Mouse (Mus musculus) myocyte (in vitro differentiated cells): ENCODE data around the gene Asb3.

Source experiments
- CEBPB ChIP-seq: IDR thresholded peaks from 2 replicates; pipeline ENCODE4 v1.6.1; 2011; ENCODE audit warnings: mild to moderate bottlenecking, moderate library complexity; ENCODE audit not compliant: poor library complexity, insufficient read depth, severe bottlenecking
- E2F4 ChIP-seq: IDR thresholded peaks from one replicate; pipeline ENCODE4 v1.6.1; 2011; ENCODE audit warnings: mild to moderate bottlenecking, control low read depth, moderate library complexity; ENCODE audit not compliant: insufficient read depth
- MAX ChIP-seq: IDR thresholded peaks from one replicate; pipeline ENCODE4 v1.6.1; 2011; ENCODE audit warnings: low read depth, mild to moderate bottlenecking, control low read depth
- MYOD1 ChIP-seq, 3 experiments: IDR thresholded peaks; one replicate each; pipeline ENCODE4 v1.6.1; 2011; ENCODE audit warnings: control low read depth in 2 of 3, low read depth in 2 of 3, mild to moderate bottlenecking in 2 of 3, moderate library complexity in 1 of 3; ENCODE audit not compliant: insufficient read length in 2 of 3, control insufficient read depth in 1 of 3
- MYOG ChIP-seq, 3 experiments: IDR thresholded peaks; one replicate each; pipeline ENCODE4 v1.6.1; 2011; ENCODE audit warnings: control low read depth in 2 of 3, low read depth in 2 of 3, mild to moderate bottlenecking in 2 of 3; ENCODE audit not compliant: insufficient read length in 2 of 3, control insufficient read depth in 1 of 3, insufficient read depth in 1 of 3
- POLR2A ChIP-seq: IDR thresholded peaks from one replicate; pipeline ENCODE4 v1.6.1; 2011; ENCODE audit warnings: low read depth, mild to moderate bottlenecking, control low read depth, moderate library complexity; ENCODE audit not compliant: insufficient read length
- POLR2AphosphoS2 ChIP-seq: IDR thresholded peaks from one replicate; pipeline ENCODE4 v1.6.1; 2011; ENCODE audit warnings: low read depth, control low read depth; ENCODE audit not compliant: insufficient read length
- REST ChIP-seq: IDR thresholded peaks from one replicate; pipeline ENCODE4 v1.6.1; 2011; ENCODE audit warnings: mild to moderate bottlenecking, control low read depth, moderate library complexity; ENCODE audit not compliant: insufficient read depth, insufficient read length
- SRF ChIP-seq: IDR thresholded peaks from one replicate; pipeline ENCODE4 v1.6.1; 2011; ENCODE audit warnings: low read depth; ENCODE audit not compliant: control insufficient read depth, insufficient read length
- TCF12 ChIP-seq: IDR thresholded peaks from one replicate; pipeline ENCODE4 v1.6.1; 2011; ENCODE audit warnings: mild to moderate bottlenecking, control low read depth; ENCODE audit not compliant: poor library complexity, insufficient read depth, severe bottlenecking
- TCF3 ChIP-seq: IDR thresholded peaks from one replicate; pipeline ENCODE4 v1.6.1; 2011; ENCODE audit warnings: low read depth, control low read depth; ENCODE audit not compliant: insufficient read length
- USF1 ChIP-seq: IDR thresholded peaks from one replicate; pipeline ENCODE4 v1.6.1; 2011; ENCODE audit warnings: low read depth, mild to moderate bottlenecking, control low read depth, moderate library complexity

- no peak for TF ChIP-seq REST
- TF ChIP-seq USF1: no peak
- TF ChIP-seq POLR2A: no peak
- no peak for TF ChIP-seq TCF12
- no peak for TF ChIP-seq MAX
- TF ChIP-seq POLR2AphosphoS2: no peak
- TF ChIP-seq E2F4: no peak
- no peak for TF ChIP-seq TCF3
- no peak for TF ChIP-seq MYOD1 (IDR thresholded peaks at IDR 0.05; ENCODE audit: control insufficient read depth in 1 of 3, insufficient read length in 2 of 3, low read depth in 2 of 3)
- TF ChIP-seq MYOG (IDR thresholded peaks at IDR 0.05; ENCODE audit: control insufficient read depth in 1 of 3, insufficient read depth in 1 of 3, insufficient read length in 2 of 3, low read depth in 2 of 3): no peak
- TF ChIP-seq CEBPB: no peak
- TF ChIP-seq SRF: no peak
Measured at GRCm38 (mm10) chr11:30920641-30921040, 35.4 kb downstream of the Asb3 start.
